Mouse (Mus musculus): Measurements from ENCODE around the gene Eva1b. TPM values are rescaled to one million over a fixed set of nuclear protein-coding genes. Genes with fewer than 3 reads are reported as not detected.
"Not testable (repeated sequence)": the region's sequence is repeated elsewhere in the genome, so short reads cannot be mapped to it uniquely, and the experiment has no call there.

Eva1b gene
- polyA plus RNA-seq, 1 experiment = 68.8 TPM

DNA sequence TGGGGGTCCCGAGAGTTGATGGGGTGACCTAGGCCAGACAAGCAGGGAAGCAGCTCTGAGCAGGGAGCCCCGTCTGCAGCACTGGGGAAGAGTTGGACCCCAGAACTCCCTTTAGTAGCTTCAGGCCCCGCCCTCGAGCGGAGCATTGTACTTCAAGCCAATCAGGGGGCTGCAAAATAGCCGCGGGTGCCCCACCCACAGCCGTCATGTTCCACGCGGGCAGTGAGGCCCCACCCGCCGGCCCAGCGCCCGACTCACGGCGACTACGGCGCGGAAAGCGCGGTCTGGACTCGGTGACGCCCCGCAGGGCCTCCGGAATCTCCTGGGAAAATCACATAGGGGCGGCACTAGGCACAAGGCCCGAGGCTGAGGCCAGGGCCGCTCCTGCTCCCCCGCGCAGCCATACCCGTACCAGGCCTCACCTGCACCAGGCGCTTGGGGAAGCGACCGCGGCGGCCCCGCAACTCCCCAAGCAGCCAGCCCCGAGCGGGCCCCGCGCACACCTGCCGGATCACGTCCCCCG, 15.1 kb downstream of the Eva1b start:
- DNase-seq = peak; percentile 97
- 2% methylated on average over 44 of the region's 44 CpGs for WGBS
- peak overlapping the region; percentile 63 for H3K27ac ChIP-seq (ENCODE audit: insufficient read depth, low read depth, low read length)

DNA sequence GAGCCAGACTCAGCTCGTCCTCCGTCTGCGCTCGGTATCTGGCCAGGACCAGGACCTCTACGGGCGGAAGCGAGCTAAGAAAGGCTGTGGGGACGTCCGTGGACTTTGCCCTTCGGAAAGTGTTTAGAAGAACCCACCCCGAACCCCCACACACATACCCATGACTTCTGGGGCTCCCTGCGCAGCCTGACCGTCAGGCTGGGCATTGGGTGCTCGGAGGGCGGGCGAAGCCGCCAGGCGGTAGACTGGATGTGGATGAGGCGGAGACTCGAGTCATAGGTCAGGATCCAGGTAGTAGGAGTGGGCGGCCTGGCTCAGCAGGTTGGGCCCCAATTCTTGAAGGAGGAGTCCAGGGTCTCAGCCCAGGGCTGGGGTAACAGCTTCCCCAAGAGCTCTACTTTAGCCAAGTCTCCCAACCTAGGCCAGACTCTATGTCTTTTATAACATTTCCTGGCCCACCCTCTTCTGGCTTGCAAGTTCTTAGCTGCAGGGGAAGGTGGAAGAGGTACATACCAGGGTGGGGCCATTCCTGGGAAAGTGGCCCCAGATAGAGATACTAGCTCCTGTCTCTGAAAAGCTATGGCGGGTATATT, 15.6 kb downstream of the Eva1b start, which contains the start of gene Sh3d21:
Sh3d21 (minus strand) TSS at position 425 of the 593 bp plus-strand sequence.
- peaks cover 4% of the 10 kb centered on the region; the same call in 1 of the 2 replicates for H3K36me3 ChIP-seq (ENCODE audit: control insufficient read depth, insufficient read depth, low read length)
- peak within 1 kb of the TSS; percentile 47 for H3K4me3 ChIP-seq (ENCODE audit: insufficient read depth, low read depth, low read length)
- 6% methylated on average over 22 of the region's 22 CpGs for WGBS
- DNase-seq = peak; percentile 70
- TF ChIP-seq CTCF (conservative IDR thresholded peaks at IDR 0.05; ENCODE audit: insufficient read depth, insufficient read length, low read depth, low read length) (no peak), POLR2A (IDR thresholded peaks at IDR 0.05; ENCODE audit: low read depth, low read length) (no peak)
- H3K27ac ChIP-seq (ENCODE audit: insufficient read depth, low read depth, low read length) = peak within 1 kb of the TSS; percentile 63
- no peaks in the 10 kb centered on the region for H3K27me3 ChIP-seq (replicated peaks; ENCODE audit: control insufficient read depth, insufficient read depth, low read length)
- H3K4me1 ChIP-seq (ENCODE audit: control insufficient read depth, insufficient read depth, low read length) = peaks cover 11% of the 10 kb centered on the region

More for the DNA sequence above, 15.1 kb downstream of the Eva1b start:
- peak overlapping the region; percentile 47 for H3K4me3 ChIP-seq (ENCODE audit: insufficient read depth, low read depth, low read length)
- peaks cover 11% of the 10 kb centered on the region for H3K4me1 ChIP-seq (ENCODE audit: control insufficient read depth, insufficient read depth, low read length)
- no peaks in the 10 kb centered on the region for H3K27me3 ChIP-seq (replicated peaks; ENCODE audit: control insufficient read depth, insufficient read depth, low read length)
- H3K36me3 ChIP-seq (ENCODE audit: control insufficient read depth, insufficient read depth, low read length) = peaks cover 4% of the 10 kb centered on the region; the same call in 1 of the 2 replicates
- TF ChIP-seq CTCF (conservative IDR thresholded peaks at IDR 0.05; ENCODE audit: insufficient read depth, insufficient read length, low read depth, low read length) (no peak), POLR2A (IDR thresholded peaks at IDR 0.05; ENCODE audit: low read depth, low read length) (peak; percentile 26)

DNA sequence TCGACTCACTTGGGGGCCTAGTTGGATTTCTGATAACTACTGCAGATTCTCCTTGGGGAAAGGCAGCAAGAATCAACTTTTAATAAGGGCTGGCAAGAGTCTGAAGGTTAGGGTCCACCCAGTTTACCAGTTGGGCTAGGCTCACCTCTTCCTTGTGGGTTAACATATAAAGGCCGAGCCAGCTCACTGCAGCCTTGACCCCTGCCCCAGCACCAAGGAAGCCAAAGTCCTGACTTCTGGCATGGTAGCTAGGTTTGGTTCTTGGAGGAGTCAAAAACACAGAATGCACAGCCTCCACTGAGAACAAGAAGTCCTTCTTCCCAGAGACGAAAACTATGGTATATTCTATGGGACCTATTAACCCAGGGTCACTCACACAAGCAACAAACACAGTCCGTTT, 16.1 kb downstream of the Eva1b start:
- peak overlapping the region; percentile 63 for H3K27ac ChIP-seq (ENCODE audit: insufficient read depth, low read depth, low read length)
- no peak overlapping the region for H3K4me3 ChIP-seq (ENCODE audit: insufficient read depth, low read depth, low read length)
- peak; percentile 75 for DNase-seq
- H3K36me3 ChIP-seq (ENCODE audit: control insufficient read depth, insufficient read depth, low read length) = peaks cover 4% of the 10 kb centered on the region; the same call in 1 of the 2 replicates
- no peak for TF ChIP-seq POLR2A (IDR thresholded peaks at IDR 0.05; ENCODE audit: low read depth, low read length)
- TF ChIP-seq CTCF (conservative IDR thresholded peaks at IDR 0.05; ENCODE audit: insufficient read depth, insufficient read length, low read depth, low read length) = no peak
- peaks cover 12% of the 10 kb centered on the region for H3K4me1 ChIP-seq (ENCODE audit: control insufficient read depth, insufficient read depth, low read length)
- no peaks in the 10 kb centered on the region for H3K27me3 ChIP-seq (replicated peaks; ENCODE audit: control insufficient read depth, insufficient read depth, low read length)
- WGBS = 42% methylated on average over 4 of the region's 4 CpGs

DNA sequence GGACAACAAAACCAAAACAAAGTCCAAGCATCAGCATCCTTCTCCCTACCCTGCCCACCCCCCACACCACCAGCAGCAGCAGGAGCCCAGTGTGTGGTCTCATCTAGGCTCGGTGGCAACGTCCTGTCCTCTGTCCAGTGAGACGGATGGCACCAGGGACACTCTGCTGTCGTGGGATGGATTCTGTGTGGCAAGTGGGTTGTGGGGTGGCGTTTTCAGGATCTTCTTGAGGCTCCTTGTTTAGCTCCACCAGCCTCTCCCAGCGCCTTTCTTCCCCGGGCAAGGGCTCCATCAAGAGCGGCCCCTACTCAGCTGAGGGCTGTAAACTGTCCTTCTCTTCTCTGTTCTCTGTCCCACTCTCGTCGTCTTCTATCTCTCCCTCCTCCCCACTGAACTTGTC, 17.5 kb downstream of the Eva1b start:
- 70% methylated on average over 10 of the region's 10 CpGs for WGBS
- H3K4me3 ChIP-seq (ENCODE audit: insufficient read depth, low read depth, low read length); DNase-seq; H3K27ac ChIP-seq (ENCODE audit: insufficient read depth, low read depth, low read length); H3K36me3 ChIP-seq (ENCODE audit: control insufficient read depth, insufficient read depth, low read length); H3K27me3 ChIP-seq (replicated peaks; ENCODE audit: control insufficient read depth, insufficient read depth, low read length): not testable (repeated sequence)
- H3K4me1 ChIP-seq (ENCODE audit: control insufficient read depth, insufficient read depth, low read length) = peaks cover 17% of the 10 kb centered on the region

DNA sequence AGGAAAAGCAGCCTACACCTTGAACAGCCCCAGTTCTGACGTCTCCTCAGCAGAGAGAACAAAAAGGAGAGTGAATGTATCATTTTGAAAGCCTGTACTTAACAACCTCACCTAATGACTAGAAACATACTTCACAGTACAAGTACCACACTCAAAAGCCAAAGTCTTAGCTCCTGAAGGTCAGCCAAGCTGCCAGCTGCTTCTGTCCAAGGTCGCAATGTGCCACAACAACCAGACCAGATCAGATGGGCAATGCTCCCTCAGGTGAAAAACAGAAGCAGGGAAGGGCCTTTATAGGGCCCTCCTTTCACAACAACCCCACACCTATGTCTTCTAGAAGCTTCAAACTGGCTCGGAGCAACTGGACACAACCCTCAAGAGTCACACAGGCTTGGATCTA, 18.5 kb downstream of the Eva1b start:
- Histone ChIP-seq H3K4me3 (ENCODE audit: insufficient read depth, low read depth, low read length) (no peak overlapping the region), H3K27ac (ENCODE audit: insufficient read depth, low read depth, low read length) (peak overlapping the region; percentile 98), H3K27me3 (replicated peaks; ENCODE audit: control insufficient read depth, insufficient read depth, low read length) (no peaks in the 10 kb centered on the region), H3K36me3 (ENCODE audit: control insufficient read depth, insufficient read depth, low read length) (peaks cover 10% of the 10 kb centered on the region; the same call in 1 of the 2 replicates), H3K4me1 (ENCODE audit: control insufficient read depth, insufficient read depth, low read length) (peaks cover 17% of the 10 kb centered on the region)
- DNase-seq = peak; percentile 80
- no peak for TF ChIP-seq CTCF (conservative IDR thresholded peaks at IDR 0.05; ENCODE audit: insufficient read depth, insufficient read length, low read depth, low read length)
- no peak for TF ChIP-seq POLR2A (IDR thresholded peaks at IDR 0.05; ENCODE audit: low read depth, low read length)
- WGBS = 40% methylated on average over 3 of the region's 3 CpGs

DNA sequence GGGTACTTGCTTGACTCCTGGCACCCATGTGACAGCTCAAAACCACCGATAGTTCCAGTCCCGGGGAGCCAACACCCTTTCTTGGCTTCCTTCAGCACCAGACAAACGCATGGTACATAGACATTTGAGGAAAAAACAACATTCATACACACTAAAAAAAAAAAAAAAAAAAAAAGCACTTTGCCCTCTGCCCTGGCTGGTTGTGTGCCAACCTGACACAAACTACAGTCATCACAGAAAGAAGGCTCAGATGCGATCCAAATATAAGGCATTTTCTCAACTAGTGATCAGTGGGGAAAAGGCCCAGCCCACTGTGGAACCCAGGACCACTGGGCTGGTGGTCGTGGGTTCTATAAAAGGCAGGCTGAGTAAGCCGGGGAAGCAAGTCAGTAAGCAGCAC, 21.3 kb downstream of the Eva1b start:
- no peak overlapping the region for H3K27ac ChIP-seq (ENCODE audit: insufficient read depth, low read depth, low read length)
- peaks cover 17% of the 10 kb centered on the region for H3K4me1 ChIP-seq (ENCODE audit: control insufficient read depth, insufficient read depth, low read length)
- WGBS = 40% methylated on average over 6 of the region's 6 CpGs
- TF ChIP-seq CTCF (conservative IDR thresholded peaks at IDR 0.05; ENCODE audit: insufficient read depth, insufficient read length, low read depth, low read length) = no peak
- TF ChIP-seq POLR2A (IDR thresholded peaks at IDR 0.05; ENCODE audit: low read depth, low read length) = no peak
- peaks cover 15% of the 10 kb centered on the region for H3K36me3 ChIP-seq (ENCODE audit: control insufficient read depth, insufficient read depth, low read length)
- H3K4me3 ChIP-seq (ENCODE audit: insufficient read depth, low read depth, low read length) = no peak overlapping the region
- no peak for DNase-seq
- H3K27me3 ChIP-seq (replicated peaks; ENCODE audit: control insufficient read depth, insufficient read depth, low read length) = no peaks in the 10 kb centered on the region

DNA sequence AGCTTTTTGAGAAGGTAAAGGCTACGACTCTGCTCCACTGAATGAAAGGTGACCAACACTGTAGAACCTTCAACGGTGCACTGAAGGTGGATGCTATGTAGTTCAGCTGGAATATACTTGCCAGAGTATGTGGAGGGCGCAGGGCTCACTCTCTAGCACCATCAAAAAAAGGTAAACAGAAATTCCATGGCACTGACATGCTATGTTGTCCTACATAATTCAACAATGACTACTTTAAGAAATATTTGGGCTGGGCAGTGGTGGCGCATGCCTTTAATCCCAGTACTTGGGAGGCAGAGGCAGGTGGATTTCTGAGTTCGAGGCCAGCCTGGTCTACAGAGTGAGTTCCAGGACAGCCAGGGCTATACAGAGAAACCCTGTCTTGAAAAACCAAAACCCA, 23.2 kb downstream of the Eva1b start:
- peaks cover 27% of the 10 kb centered on the region for H3K36me3 ChIP-seq (ENCODE audit: control insufficient read depth, insufficient read depth, low read length)

More for the DNA sequence above, 23.2 kb downstream of the Eva1b start:
- not testable (repeated sequence) for DNase-seq; H3K27me3 ChIP-seq (replicated peaks; ENCODE audit: control insufficient read depth, insufficient read depth, low read length); H3K4me3 ChIP-seq (ENCODE audit: insufficient read depth, low read depth, low read length); H3K27ac ChIP-seq (ENCODE audit: insufficient read depth, low read depth, low read length)
- peaks cover 17% of the 10 kb centered on the region for H3K4me1 ChIP-seq (ENCODE audit: control insufficient read depth, insufficient read depth, low read length)
- WGBS = 96% methylated on average over 5 of the region's 5 CpGs
